Mouse (Mus musculus) heart, postnatal 25 days (tissue): ENCODE measurements around the gene Moap1. TPM values are rescaled to one million over a fixed set of nuclear protein-coding genes. Genes with fewer than 3 reads are reported as not detected.

ENCODE experiments used
- DNase-seq: peaks from one replicate; pipeline ENCODE4 v3.0.0; 2022; ENCODE audit warnings: low spot score
- intact Hi-C: fragments of 180-260 bp; cut with DNase I; formaldehyde crosslinking; loops from one replicate; pipeline ENCODE4 v1.15.1; 2025
- total RNA-seq, 2 experiments: library from RNA; stranded (reverse); gene quantifications; 2 replicates each; pipeline ENCODE4 v1.2.3; 2021

The Moap1 gene
- total RNA-seq, 2 experiments from 2014 or later: 7.3 to 7.9 TPM

DNA sequence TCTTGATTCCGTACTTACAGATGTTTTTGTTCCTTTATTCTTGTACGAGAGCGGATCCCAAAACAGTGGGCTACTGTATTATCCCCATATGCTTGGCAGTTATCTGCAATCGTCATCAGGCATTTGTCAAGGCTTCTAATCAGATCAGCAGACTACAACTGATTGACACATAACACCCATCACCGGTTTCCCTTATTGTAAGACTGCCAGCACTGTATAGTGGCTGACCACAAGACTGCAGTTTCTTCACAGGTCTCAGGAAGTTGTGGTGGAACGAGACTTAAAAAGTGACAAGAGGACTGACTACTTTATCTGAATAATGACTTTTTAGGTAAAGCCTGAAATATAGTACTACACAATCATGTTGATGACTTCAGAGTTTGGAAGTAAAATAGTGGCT, 1.4 kb upstream of the Moap1 start:
- intact Hi-C loops: loop anchor here (5.0 kb wide), 1 partner anchor 132 kb away; the partner anchor contains the start of gene Btbd7
- DNase-seq: no peak

DNA sequence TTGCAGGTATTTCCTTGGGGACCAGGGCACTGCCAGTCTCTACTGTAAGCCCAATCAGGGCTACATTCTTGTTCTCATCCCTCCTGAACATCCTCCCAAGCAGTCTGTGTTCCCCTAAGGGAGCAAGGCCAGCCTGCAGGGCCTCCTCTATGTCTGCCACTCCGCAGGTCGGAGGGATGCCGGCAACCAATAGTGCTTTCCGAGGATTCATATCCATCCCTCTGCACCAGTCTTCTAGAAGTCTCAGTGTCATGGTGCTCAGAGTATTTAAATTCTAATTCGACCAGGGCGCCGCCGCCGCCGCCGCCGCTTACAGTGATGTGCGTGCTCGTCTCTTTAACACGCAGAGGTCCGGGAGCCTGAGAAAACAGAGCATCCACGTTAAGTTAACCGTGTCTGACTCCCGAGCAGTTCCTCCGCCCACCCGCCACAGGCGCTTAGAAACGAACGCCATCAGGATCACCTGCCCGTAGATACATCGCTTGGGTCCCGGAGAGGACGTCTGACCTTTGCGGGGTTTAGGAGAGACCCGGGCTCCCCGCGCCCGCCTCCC, 349 bp downstream of the Moap1 start:
- intact Hi-C loops: loop anchor here (2.0 to 5.0 kb wide), 2 partner anchors 14 to 134 kb away; partner anchors contain the start of genes Btbd7, Gm28051, Gon7 and Ubr7
- no peak for DNase-seq

DNA sequence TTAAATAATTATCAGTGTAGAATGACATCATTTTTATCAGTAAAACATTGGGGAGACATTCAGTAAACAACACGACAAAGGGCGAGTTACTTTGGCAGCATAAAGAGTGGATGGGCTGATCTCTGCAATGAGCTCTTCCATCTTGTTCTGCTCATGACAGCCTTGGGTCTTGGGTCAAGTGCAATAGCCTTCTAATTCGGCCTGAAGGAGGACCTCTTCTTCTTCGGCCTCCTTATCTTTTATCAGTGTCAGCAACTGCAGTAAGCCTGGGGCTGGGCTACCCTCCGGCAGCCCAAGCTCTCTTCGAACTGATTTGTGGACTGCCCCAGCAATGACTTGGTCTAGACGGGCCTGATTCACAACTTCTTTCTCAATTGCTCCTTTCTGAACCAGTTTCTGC, 1.4 kb downstream of the Moap1 start:
- intact Hi-C loops: loop anchor here (2.0 to 5.0 kb wide), 2 partner anchors 15 to 135 kb away; partner anchors contain the start of genes Btbd7, Gm28051, Gon7 and Ubr7
- no peak for DNase-seq

DNA sequence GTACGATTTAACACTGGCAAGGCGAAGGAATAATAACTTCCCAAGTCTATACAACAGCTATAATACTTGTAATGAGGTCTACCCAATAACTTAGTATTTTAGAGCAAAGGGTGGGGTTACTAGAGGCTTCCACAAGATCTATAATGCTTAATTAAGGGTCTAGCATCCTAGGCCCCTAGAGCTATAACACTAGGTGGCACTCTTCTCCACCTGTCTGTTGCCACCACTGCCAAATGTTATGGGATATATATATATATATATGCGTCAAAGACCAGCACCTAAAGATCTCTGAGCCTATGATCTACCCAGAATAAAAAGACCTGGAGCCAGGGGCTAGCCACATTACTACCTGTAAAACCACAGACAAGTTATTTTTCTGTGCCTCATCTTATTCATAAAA, 3.2 kb downstream of the Moap1 start:
- intact Hi-C loops: loop anchor here (1.0 to 5.0 kb wide), 2 partner anchors 137 to 325 kb away; partner anchors contain the start of gene Btbd7
- no peak for DNase-seq

DNA sequence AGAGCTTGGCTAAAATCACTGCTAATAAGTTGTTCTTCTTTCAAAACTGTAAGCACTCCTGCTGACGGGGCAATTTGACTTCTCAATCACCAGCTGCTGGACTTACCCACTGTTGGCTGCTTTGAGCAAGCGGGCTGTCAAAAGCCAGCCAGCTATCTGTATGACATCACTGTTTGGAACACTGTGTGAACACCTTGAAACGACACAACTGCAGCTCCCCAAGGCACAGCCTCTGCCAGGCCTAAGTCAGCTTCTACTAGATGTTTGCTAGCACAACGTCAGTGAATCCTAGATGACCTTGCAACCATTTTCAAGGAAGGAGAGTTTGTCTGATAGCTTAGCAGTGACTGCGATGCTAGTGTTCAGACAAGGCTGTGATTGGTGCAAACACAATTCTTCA, 4.4 kb downstream of the Moap1 start:
- DNase-seq: no peak
- intact Hi-C loops: no loop called here

DNA sequence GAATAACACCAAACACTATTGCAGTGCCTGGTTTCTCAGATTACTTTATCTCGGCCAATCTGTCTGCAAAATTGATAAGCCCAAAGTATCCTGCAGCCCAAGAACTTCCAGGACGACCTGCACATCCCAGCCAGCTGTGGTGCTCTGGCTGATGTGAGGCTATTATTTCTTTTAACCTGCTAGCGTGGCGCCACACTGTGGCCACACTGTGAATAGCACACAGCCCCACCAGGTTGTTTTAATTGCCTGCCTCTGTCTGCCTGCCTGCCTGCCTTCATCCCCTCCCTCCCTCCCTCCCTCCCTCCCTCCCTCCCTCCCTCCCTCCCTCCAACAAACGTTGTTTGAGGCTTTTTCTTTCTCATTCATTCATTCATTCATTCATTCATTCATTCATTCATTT, 10.1 kb downstream of the Moap1 start:
- intact Hi-C loops: loop anchor here (2.0 kb wide), 1 partner anchor 209 kb away; no protein-coding TSS in a partner anchor
- no peak for DNase-seq

DNA sequence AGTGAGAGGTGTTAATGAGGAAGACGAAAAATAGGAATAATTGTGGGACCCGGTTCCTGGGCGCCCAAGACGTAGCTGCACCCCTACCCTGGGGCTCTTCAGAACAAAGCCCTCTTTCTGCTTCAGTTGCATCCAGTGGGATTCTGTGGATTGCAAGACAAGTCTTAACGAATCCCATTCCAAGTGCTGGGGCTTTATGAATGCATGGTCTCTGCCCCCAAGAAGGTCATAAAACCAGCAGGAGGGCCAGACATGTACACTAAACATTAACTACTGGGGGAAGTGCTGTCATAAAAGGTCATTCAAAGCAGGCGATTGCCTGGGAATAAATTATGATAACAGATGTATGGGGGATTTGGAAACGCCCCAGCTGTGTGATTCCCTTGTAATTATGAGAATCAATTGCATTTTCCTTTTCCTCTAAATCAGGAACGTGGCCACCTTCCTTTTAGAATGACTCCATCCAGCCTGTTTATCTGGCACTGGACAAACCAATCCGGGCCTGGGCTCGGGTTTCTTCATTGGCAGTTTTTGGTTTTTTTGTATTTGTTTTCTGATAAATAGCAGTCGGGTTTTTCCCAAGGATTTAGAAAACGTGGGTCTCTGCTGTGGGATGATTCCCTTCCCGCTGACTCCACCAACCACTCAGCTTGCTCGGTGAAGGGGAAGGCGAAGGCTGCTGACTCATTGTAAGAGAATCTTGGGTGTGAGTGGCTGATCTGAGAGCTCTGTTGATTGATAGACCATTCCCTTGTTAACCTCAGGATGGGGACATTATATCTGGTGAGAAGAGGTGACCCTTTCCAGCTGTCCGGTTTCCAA, 12.5 kb downstream of the Moap1 start:
- intact Hi-C loops: no loop called here
- no peak for DNase-seq

DNA sequence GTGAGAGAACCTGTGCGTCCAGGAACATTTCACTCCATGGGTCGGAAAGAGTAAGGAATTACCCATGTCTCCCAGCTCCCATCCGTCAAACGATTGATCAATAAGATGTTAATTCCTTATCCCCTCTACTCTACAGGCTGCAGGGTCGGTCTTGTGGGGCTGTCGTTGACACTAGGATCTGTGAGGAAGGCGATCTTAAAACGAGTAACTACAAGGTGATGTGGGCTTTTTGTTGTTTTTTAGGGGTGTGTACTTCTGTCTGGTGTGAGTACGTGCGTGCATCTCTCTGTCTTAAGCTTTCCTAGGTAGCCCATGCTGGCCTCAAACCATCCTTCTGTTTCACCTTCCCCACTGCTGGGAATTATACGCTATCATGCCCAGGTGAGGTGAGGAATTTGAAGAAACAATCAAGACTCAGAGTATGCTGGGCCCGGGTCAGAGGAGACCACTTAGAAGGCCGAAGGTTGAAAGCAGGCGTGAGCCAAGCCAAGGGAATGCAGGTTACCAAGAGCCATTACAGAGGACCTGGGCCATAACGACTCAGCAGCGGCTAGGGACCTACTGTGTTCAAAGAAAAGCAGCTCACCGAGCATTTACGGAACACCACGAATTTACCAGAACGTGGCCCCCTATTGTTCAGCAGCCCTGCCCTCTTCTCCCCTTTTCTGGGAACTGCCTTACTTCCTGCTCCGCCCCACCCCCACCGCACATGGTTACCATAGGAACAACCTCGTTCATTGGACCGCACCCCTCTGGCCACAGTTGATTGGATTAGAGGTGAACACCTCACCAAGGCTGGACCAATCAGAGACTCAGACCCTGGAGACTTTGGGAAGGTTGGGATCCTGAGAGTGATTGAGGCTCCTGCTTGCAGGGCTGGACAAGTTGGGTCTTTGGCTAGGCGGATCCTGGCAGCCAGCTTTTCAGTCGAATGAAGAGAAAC, 13.3 kb downstream of the Moap1 start:
- intact Hi-C loops: no loop called here
- no peak for DNase-seq

DNA sequence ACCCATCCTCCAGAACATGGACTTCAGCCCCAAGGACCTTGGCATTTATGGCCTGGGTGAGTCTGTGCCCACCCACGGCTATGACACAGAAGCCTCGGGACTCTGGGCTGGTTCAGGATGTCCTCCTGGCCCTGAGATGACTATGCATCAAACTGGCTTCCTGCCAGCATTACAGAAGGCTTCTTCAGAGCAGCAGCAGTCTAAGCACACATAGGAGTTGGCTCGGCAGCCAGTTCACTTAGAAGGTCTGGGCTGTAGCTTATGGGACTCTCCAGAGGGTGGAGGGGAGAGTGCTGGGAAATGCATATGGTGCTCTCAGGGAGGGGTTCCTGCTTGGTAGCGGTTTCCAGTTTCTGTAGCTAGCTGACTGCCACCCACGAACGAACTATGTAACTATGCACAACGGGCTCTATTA, 17.7 kb downstream of the Moap1 start:
- intact Hi-C loops: no loop called here
- DNase-seq: no peak

DNA sequence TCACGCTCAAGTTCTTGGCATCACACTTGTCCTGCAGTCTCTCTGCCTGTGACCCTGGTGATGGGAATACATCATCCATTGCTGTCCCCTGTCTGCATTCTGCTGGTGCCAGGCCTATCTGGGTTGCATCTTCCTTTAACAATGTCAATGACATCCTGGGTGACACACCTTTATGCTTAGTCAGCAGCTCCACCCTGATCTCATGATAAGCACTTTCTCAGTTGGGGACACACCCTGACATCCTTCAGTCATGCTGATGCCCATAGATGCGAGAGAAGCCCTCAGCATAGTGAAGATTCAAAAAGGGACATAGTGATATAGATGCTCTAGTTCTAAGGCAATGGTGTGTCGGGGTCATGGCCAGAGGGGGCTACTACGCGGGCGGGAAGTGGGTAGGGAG, 18.3 kb downstream of the Moap1 start:
- intact Hi-C loops: no loop called here
- no peak for DNase-seq

DNA sequence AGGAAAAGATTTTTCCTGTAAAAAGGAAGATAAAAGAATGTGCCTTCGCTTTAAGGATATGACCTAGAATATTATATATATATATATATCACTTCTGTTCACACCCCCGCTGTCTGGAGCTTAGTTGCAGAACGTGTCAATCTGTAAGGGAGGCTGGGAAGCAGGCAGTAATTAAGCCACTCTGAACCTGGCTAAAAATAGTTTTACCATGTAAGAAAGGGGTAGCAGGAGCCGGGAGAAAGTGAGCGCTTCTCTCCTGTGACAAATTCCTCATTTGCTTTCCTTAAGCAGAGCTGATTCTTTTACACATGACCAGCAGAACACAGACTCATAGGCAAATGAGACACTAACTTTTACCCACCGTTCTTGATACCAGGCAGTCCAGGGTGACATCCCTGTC, 19.6 kb downstream of the Moap1 start:
- intact Hi-C loops: no loop called here
- DNase-seq: no peak

DNA sequence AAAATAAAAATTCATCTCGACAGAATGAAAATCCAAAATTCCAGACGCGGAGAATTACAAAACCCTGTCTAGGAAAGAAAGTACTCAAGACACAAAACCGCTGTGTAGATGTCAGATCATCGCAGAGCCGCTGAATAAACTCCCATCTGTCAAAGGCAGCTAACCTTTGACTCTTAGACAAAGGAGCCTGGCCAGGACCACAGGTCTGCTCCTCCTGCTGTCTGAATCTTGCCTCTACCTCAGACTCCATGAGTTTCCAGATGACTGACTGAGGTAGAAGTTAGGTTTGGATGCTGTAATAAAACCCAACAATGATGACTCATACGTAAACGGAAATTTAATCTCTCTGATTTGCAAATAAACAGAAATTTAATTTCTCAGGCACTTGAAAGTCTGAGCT, 20.5 kb downstream of the Moap1 start:
- intact Hi-C loops: no loop called here
- no peak for DNase-seq

DNA sequence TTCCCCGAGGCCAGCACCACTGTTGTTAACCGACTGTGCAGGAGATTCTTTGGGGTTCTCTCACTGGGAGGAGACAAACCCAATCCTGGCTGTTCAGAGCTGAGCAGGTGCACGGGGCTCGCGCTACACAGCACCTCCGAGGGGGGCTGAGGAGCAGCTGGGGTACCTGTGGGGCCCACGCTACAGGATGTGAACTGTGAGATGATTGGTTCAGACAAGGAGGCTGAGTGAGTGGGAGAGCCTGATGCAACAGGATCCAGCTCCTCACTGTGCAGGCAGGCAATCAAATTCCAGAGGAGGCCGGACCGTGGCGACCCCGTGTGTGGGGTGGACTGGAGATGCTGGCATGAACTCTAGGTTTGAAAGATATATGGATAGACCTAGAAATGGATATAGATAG, 21.0 kb downstream of the Moap1 start:
- intact Hi-C loops: no loop called here
- no peak for DNase-seq

DNA sequence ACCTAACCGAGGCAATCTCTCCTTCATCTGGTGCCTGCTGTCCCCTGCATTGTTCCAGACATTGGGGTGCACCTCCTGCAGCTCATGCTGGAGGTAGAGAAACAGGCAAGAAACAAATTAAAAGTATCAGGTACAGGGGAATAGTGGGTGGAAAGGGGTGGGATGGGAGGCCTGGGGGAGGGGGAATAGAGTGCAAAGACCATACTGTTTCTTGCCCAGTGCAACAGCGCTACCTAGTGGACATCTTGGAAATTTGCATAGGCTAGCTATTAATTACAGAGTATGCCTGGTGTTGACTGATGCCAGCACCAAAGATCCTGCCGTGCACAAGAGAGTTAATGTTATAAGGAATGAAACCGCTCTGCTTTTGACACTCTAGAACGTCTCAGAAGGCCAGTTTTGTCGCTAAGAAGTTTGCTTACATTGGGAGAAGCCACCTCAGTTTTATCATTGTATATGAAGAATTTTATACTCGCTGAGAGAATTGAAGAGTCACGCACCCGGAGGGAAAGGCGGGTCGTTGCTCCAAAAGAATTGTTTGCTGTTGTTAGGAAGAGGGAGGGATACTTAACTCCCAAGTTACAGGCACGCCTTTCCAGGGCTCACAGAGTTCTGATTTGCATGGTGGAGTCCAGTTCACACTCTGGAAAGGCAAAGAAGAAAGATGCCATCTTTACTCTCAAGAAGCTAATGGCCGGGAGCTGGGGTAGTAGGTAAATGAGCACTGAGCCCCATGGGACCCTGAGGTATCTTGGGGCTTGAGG, 23.7 kb downstream of the Moap1 start:
- intact Hi-C loops: loop anchor here (5.0 kb wide), 1 partner anchor 197 kb away; no protein-coding TSS in a partner anchor
- DNase-seq: no peak

DNA sequence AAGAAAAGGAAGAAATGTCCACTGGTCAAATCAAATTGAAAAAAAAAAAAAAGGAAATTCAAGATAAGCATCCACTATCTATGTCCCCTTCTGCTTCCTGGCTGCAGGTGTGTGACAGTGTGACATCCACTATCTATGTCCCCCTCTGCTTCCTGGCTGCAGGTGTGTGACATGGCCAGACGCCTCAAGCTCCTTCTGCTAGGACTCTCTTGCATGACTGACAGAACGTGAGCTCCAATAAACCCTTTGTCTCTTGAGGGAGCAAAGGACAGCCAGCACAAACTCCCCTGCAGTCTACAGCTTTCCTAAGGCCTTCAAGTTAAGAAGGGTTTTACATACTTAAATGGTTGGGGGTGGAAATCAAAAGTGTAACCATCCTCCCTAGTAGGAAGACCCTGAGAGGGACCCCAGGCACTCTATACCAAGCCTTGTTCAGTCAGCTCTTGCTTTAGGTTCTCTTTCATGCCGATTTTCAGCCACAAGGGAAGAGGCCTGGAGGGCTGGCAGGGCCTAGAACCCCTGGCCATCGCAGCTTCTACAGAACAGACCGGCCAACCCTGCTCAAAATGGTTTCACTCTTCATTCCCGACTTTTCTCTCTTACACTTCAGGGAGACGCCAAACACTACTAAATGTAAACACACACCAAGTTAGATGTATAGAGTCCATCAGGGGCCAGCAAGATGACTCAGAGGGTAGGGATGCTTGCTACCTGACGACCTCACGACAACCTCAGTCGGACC, 28.6 kb downstream of the Moap1 start:
- intact Hi-C loops: loop anchor here (5.0 kb wide), 1 partner anchor 193 kb away; no protein-coding TSS in a partner anchor

DNA sequence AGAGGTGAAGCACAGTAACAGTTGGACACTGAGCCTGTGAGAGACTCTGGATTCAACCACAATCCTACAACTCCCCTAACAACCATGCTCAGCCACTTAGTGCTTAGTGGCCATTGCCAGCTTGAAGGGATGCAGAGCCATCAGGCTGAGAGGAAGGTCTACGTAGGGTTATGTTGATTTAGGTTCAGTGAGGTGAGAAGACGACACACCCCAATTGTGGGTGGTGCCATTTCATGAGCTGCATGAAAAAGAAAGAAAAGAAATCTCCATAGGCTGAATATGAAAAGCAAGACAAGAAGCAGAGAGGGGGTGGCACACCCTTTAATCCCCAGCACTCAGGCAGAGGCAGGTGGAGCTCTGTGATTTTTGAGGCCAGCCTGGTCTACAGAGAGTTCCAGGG, 29.3 kb downstream of the Moap1 start:
- intact Hi-C loops: no loop called here
- no peak for DNase-seq

More for the DNA sequence above, 28.6 kb downstream of the Moap1 start:
- DNase-seq: no peak

DNA sequence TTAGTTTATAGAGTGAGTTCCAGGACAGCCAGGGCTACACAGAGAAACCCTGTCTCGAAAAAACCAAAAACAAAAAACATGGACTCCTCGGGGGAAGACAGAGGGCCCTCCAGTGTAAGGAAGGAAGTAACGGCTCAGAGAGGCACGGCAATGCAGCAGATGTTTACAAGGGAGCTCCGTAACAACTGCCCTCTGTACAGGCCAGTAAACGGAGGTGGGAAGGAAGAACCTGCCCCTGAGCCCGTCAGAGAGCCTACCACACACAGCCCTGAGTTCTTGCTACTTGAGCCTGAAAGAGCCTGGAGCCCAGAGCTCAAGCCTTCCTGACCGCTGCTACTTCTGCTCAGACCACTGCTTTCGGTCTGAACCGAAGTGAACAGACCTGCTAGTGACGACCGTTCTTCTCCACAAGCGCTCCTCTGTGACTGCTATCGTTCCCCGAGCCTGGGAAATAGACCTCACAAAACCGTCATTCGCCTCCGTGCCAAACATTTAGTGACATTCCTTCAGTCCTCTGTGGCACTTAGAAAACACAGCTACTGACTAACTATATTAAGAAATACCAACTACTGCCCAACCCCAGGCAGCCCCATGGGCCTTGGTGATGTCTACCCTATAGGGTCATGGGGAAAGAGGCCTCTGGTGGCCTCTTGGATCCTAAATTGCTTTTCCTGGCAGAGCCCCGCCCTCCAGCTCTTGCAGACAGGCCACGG, 30.2 kb downstream of the Moap1 start:
- intact Hi-C loops: no loop called here
- no peak for DNase-seq

DNA sequence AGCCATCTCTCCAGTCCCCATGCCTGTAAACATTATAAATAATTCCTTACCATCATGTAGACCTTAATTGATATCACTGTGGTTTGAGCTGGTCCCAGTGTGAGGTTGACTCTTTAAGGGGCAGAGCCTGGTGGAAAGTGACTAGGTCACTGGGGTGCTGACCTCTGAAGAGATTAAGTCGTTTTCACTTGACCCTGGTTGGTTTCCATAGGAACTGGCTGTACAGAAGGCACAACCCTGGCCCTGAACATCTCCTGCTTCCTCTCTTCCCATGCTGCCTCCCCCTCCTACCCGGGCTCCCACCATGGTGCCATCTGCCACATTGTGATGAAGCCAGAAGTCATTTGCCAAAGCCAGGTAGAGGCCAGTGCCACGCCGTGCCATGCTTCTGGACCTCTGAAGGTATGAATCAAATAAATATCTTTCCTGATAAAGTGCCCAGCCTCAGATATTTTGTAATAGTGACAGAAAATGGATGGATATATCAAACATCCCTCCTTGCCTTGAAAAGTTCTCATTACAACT, 32.5 kb downstream of the Moap1 start:
- intact Hi-C loops: no loop called here
- DNase-seq: no peak
